Mouse (Mus musculus): Measurements from ENCODE around the gene Senp6.

GRCm38 (mm10) chr9:80052951-80053350, 13.8 kb upstream of the Senp6 start:
- no peak for TF ChIP-seq MAFK (IDR thresholded peaks at IDR 0.05; ENCODE audit: insufficient read depth, low read depth, low read length)
- TF ChIP-seq ZC3H11A (IDR thresholded peaks at IDR 0.05; ENCODE audit: borderline replicate concordance, low read depth, low read length): no peak
